Mouse (Mus musculus) heart, embryonic 11.5 days (tissue): ENCODE data around the gene Msrb1. TPM values are rescaled to one million over a fixed set of nuclear protein-coding genes. Genes with fewer than 3 reads are reported as not detected.
"Not testable (repeated sequence)": the region's sequence is repeated elsewhere in the genome, so short reads cannot be mapped to it uniquely, and the experiment has no call there.

Source experiments
- ATAC-seq: fragments of 200-750 bp; cut with Nextera tagmentation; replicated peaks from 2 replicates; pipeline ENCODE4 v1.8.0; 2017; ENCODE audit warnings: moderate library complexity; ENCODE audit not compliant: insufficient number of reproducible peaks, low FRiP score, low TSS enrichment
- H3K27ac ChIP-seq: fragments of 300-500 bp; sonication (generic); 2 replicates; pipeline ENCODE4 v1.5.1; 2014; ENCODE audit warnings: mild to moderate bottlenecking, low read depth, low read length
- H3K27me3 ChIP-seq: fragments of 300-500 bp; sonication (generic); 2 replicates; pipeline ENCODE4 v1.6.1; 2014; ENCODE audit warnings: mild to moderate bottlenecking, low read length, mixed read lengths; ENCODE audit not compliant: control insufficient read depth, insufficient read depth
- H3K36me3 ChIP-seq: fragments of 300-500 bp; sonication (generic); 2 replicates; pipeline ENCODE4 v1.6.1; 2014; ENCODE audit warnings: mild to moderate bottlenecking, low read length, moderate library complexity, mixed read lengths; ENCODE audit not compliant: control insufficient read depth, insufficient read depth
- H3K4me1 ChIP-seq: fragments of 300-500 bp; sonication (generic); 2 replicates; pipeline ENCODE4 v1.6.1; 2014; ENCODE audit warnings: low read length; ENCODE audit not compliant: control insufficient read depth, insufficient read depth
- H3K4me2 ChIP-seq: fragments of 300-500 bp; sonication (generic); 2 replicates; pipeline ENCODE4 v1.6.1; 2014; ENCODE audit warnings: mild to moderate bottlenecking, moderate library complexity
- H3K4me3 ChIP-seq: fragments of 300-500 bp; sonication (generic); 2 replicates; pipeline ENCODE4 v1.5.1; 2014; ENCODE audit warnings: low read depth, low read length
- H3K9ac ChIP-seq: fragments of 300-500 bp; sonication (generic); 2 replicates; pipeline ENCODE4 v1.6.1; 2014; ENCODE audit warnings: mild to moderate bottlenecking, low read depth, low read length, moderate library complexity
- H3K9me3 ChIP-seq: fragments of 300-500 bp; sonication (generic); replicated peaks from 2 replicates; pipeline ENCODE4 v1.6.1; 2016; ENCODE audit warnings: low read length; ENCODE audit not compliant: control insufficient read depth
- WGBS: fragments of 180-500 bp; shearing (Covaris S2); extraction: QIAGEN DNeasy Blood & Tissue Kit; methylation state at CpG from one replicate; pipeline ENCODE4 v1.1.7; 2014; ENCODE audit not compliant: insufficient replicate concordance; 5-methylcytosine and 5-hydroxymethylcytosine counted together
- polyA plus RNA-seq: library from polyadenylated mRNA; unstranded; fragments of >200 nt; fragmentation: Nextera tagmentation; extraction: Ambion mirVana; gene quantifications from 2 replicates; pipeline ENCODE4 v1.2.1, GENCODE M21; 2014

Gene Msrb1
- polyA plus RNA-seq, 1 experiment from 2014 or later: 20.9 TPM

- Histone ChIP-seq H3K27ac (no peak overlapping the region), H3K4me1 (no peaks in the 10 kb centered on the region), H3K4me2 (no peak overlapping the region), H3K4me3 (no peak overlapping the region), H3K27me3 (no peaks in the 10 kb centered on the region), H3K9me3 (no peaks in the 10 kb centered on the region), H3K9ac (no peak overlapping the region), H3K36me3 (peaks cover 5% of the 10 kb centered on the region; the same call in 1 of the 2 replicates)
- no peak for ATAC-seq
- 82% methylated on average over 6 of the region's 6 CpGs for WGBS
These were observed 20.9 kb upstream of the Msrb1 start for GRCm38 (mm10) chr17:24715556-24715955.

GRCm38 (mm10) chr17:24716166-24716682 lies 20.2 kb upstream of the Msrb1 start:
- Histone ChIP-seq H3K4me2 (no peak overlapping the region), H3K27me3 (no peaks in the 10 kb centered on the region), H3K4me1 (peaks cover under 1% of the 10 kb centered on the region), H3K36me3 (peaks cover 6% of the 10 kb centered on the region), H3K27ac (no peak overlapping the region), H3K9me3 (no peaks in the 10 kb centered on the region), H3K9ac (no peak overlapping the region), H3K4me3 (no peak overlapping the region)
- 90% methylated on average over 15 of the region's 15 CpGs for WGBS
- no peak for ATAC-seq

DNA sequence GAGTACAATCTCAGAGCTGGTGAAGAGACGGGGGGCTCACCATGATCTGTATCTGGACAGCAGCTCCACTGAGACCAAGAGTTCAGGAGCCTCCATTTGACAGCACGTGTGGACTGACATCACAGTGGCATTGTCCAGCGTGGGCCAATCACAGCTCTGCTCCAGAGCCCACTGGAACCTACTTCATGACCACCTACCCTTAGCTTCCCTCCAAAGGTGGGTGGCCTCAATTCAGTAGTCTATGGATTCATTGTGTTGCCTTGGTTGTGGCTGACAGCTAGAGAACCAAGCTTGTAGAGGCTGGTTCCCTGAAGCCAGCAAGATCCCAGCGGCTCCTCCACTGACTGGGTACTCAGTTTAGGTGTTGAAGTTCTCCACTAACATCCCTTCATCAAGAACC lies 18.5 kb upstream of the Msrb1 start, which contains the start of the genes Rnf151 and Rps2:
Rnf151 (minus strand) TSS at position 121 of the 400 bp plus-strand sequence.
Rps2 (plus strand) TSS at position 174 of the 400 bp plus-strand sequence.
- Histone ChIP-seq H3K27me3 (no peaks in the 10 kb centered on the region), H3K4me1 (peaks cover 18% of the 10 kb centered on the region), H3K36me3 (peaks cover 17% of the 10 kb centered on the region), H3K4me3 (peak within 1 kb of the TSS; percentile 72), H3K9me3 (no peaks in the 10 kb centered on the region), H3K27ac (no peak within 1 kb of the TSS), H3K9ac (no peak within 1 kb of the TSS; the same call in 1 of the 2 replicates), H3K4me2 (peak within 1 kb of the TSS; percentile 88)
- 77% methylated on average over 4 of the region's 4 CpGs for WGBS
- no peak for ATAC-seq

GRCm38 (mm10) chr17:24718938-24719337 lies 17.5 kb upstream of the Msrb1 start:
- ATAC-seq, H3K27me3 ChIP-seq, H3K27ac ChIP-seq, H3K9me3 ChIP-seq: not testable (repeated sequence)
- peak overlapping the region; percentile 72 for H3K4me3 ChIP-seq
- H3K4me2 ChIP-seq: peak overlapping the region; percentile 88
- peaks cover 17% of the 10 kb centered on the region for H3K36me3 ChIP-seq
- WGBS: 56% methylated on average over 5 of the region's 5 CpGs
- H3K4me1 ChIP-seq: peaks cover 23% of the 10 kb centered on the region
- peak overlapping the region; percentile 89 for H3K9ac ChIP-seq

GRCm38 (mm10) chr17:24719494-24720222 lies 16.8 kb upstream of the Msrb1 start:
- Histone ChIP-seq H3K27me3 (no peaks in the 10 kb centered on the region), H3K9ac (peak overlapping the region; percentile 89), H3K4me2 (peak overlapping the region; percentile 88), H3K4me1 (peaks cover 23% of the 10 kb centered on the region), H3K4me3 (peak overlapping the region; percentile 72), H3K27ac (peak overlapping the region; percentile 84), H3K9me3 (no peaks in the 10 kb centered on the region), H3K36me3 (peaks cover 17% of the 10 kb centered on the region)
- under 1% methylated on average over 61 of the region's 61 CpGs for WGBS
- ATAC-seq: peak; percentile 96

DNA sequence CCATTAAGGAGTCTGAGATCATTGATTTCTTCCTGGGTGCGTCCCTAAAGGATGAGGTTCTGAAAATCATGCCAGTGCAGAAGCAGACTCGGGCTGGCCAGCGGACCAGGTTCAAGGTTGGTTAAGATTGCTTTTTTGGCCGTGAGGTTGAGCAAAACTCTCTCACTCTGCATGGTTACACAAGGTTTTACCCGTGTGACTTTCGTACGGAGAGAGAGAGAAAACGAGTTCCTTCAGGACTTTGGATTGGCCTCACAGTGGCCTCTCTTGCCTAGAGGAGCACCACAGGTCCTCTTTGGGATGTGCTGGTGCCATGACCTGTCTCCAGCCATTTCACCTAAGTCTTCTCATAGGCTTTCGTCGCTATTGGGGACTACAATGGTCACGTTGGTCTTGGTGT lies 15.8 kb upstream of the Msrb1 start:
- not testable (repeated sequence) for H3K9me3 ChIP-seq, H3K27me3 ChIP-seq, ATAC-seq
- Histone ChIP-seq H3K4me2 (peak overlapping the region; percentile 88), H3K27ac (0 out of 2 replicates have a peak overlapping the region, but pooled peaks have one; percentile 50), H3K4me3 (peak overlapping the region; percentile 72), H3K36me3 (peaks cover 17% of the 10 kb centered on the region), H3K9ac (peak overlapping the region; percentile 89), H3K4me1 (peaks cover 23% of the 10 kb centered on the region)
- 0% methylated on average over 11 of the region's 11 CpGs for WGBS

- WGBS: 37% methylated on average over 7 of the region's 7 CpGs
These were observed 15.0 kb upstream of the Msrb1 start for GRCm38 (mm10) chr17:24721383-24721955.

GRCm38 (mm10) chr17:24722220-24722924 lies 14.1 kb upstream of the Msrb1 start:
- Histone ChIP-seq H3K4me1 (peaks cover 23% of the 10 kb centered on the region), H3K4me3 (peak overlapping the region; percentile 72), H3K9me3 (no peaks in the 10 kb centered on the region), H3K9ac (peak overlapping the region; percentile 31), H3K4me2 (peak overlapping the region; percentile 88), H3K27ac (peak overlapping the region; percentile 22), H3K36me3 (peaks cover 12% of the 10 kb centered on the region), H3K27me3 (peaks cover under 1% of the 10 kb centered on the region; the same call in 1 of the 2 replicates)
- no peak for ATAC-seq
- 31% methylated on average over 13 of the region's 13 CpGs for WGBS

More at GRCm38 (mm10) chr17:24721383-24721955, 15.0 kb upstream of the Msrb1 start:
- H3K9me3 ChIP-seq, H3K27ac ChIP-seq, ATAC-seq, H3K27me3 ChIP-seq: not testable (repeated sequence)
- Histone ChIP-seq H3K4me1 (peaks cover 23% of the 10 kb centered on the region), H3K4me2 (peak overlapping the region; percentile 88), H3K9ac (peak overlapping the region; percentile 69), H3K36me3 (peaks cover 13% of the 10 kb centered on the region), H3K4me3 (peak overlapping the region; percentile 72)
